Mouse (Mus musculus) heart, embryonic 10.5 days (tissue): ENCODE measurements around the gene Lztfl1. TPM values are rescaled to one million over a fixed set of nuclear protein-coding genes. Genes with fewer than 3 reads are reported as not detected.
A peak's percentile ranks its signal among the peaks of the same experiment; 100 is the strongest.
"Not testable (repeated sequence)": the region's sequence is repeated elsewhere in the genome, so short reads cannot be mapped to it uniquely, and the experiment has no call there.

ENCODE experiments used
- DNase-seq: peaks from one replicate; pipeline ENCODE4 v3.0.0-alpha.2; 2017; ENCODE audit warnings: low spot score
- H3K27ac ChIP-seq: fragments of 300-500 bp; sonication (generic); 2 replicates; pipeline ENCODE4 v1.5.1; 2016; ENCODE audit warnings: mild to moderate bottlenecking
- H3K27me3 ChIP-seq: fragments of 300-500 bp; sonication (generic); 2 replicates; pipeline ENCODE4 v1.6.1; 2016; ENCODE audit warnings: mild to moderate bottlenecking; ENCODE audit not compliant: poor library complexity, insufficient read depth, severe bottlenecking
- H3K36me3 ChIP-seq: fragments of 300-500 bp; sonication (generic); 2 replicates; pipeline ENCODE4 v1.6.1; 2016; ENCODE audit warnings: mild to moderate bottlenecking, moderate library complexity
- H3K4me1 ChIP-seq: fragments of 300-500 bp; sonication (generic); 2 replicates; pipeline ENCODE4 v1.6.1; 2016; ENCODE audit warnings: mild to moderate bottlenecking
- H3K4me3 ChIP-seq: fragments of 300-500 bp; sonication (generic); 2 replicates; pipeline ENCODE4 v1.5.1; 2016; ENCODE audit warnings: mild to moderate bottlenecking, moderate library complexity
- H3K9me3 ChIP-seq: fragments of 300-500 bp; sonication (generic); 2 replicates; pipeline ENCODE4 v1.6.1; 2016; ENCODE audit warnings: mild to moderate bottlenecking, moderate library complexity
- WGBS: fragments of 180-500 bp; shearing (Covaris S2); methylation state at CpG from one replicate; pipeline ENCODE4 v1.1.7; 2016; 5-methylcytosine and 5-hydroxymethylcytosine counted together
- polyA plus RNA-seq: library from polyadenylated mRNA; unstranded; fragments of >200 nt; fragmentation: Nextera tagmentation; extraction: Ambion mirVana; gene quantifications from 2 replicates; pipeline ENCODE4 v1.2.1, GENCODE M21; 2016

Lztfl1 gene
- 26.5 and 28.4 TPM in 2 replicates for polyA plus RNA-seq

DNA sequence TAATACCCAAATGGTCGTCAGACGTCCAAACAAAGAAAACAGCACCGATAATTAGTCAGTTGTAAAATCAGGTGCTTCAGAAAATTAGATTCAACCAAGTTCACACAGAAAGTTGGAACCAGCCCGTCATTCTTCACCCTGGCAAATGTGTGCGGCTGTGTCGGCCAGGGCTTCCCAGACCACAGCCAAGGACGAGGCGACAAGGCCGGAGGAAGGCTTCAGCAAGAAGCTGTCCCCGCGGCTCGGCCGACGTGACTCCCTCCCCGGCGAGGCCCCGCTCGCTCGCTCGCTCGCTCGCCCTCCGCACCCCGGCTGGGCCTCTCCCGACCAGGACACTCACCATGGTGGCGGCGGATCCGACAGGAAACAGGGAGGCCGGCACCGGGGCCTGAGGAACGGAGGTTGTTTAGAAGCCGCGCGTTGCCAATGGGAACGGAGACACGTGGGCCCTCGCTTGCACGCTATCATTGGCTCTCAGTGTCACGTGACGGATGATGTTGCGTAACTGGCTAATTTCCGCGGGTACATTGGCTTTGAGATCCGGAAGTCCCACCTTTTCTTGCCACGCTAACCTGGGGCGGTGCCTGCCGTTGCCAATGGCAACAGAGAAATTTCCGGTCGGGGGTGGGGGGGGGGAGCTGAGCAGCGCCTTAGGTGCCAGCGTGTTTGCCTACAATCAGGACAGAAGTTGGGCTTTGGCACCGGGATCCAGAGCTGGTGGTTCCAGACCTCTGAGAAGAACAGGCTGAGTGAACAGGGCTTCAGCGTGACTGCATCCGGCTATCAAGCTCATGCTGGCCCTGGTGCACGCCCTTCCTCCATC is at the start of gene Lztfl1:
Gene Lztfl1 (minus strand): TSS at position 512 of the 823 bp plus-strand sequence.
- WGBS: under 1% methylated on average over 55 of the region's 55 CpGs

DNA sequence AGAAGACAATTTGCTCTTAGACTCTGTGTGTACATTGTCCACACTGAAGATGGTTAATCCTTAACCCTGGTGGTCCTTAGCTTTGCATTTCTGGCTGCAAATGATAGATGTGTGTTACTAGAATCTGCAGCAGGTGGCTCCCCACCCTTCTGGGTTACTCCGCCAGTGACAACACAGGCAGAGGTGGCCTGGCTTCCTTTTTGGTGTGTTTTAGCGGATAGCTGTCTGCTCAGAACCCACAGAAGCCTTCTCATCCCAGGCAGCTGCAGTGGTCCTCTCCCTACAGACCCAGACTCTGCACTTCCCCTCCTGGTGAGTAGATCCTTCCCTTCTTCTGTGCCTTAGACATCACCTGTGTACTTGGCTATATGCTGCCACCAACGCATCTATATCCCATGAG is 49.5 kb upstream of the Lztfl1 start:
- no peaks in the 10 kb centered on the region for H3K36me3 ChIP-seq
- H3K27me3 ChIP-seq: no peaks in the 10 kb centered on the region
- H3K27ac ChIP-seq: no peak overlapping the region
- DNase-seq: no peak
- H3K4me1 ChIP-seq: no peaks in the 10 kb centered on the region
- no peaks in the 10 kb centered on the region for H3K9me3 ChIP-seq
- whole genome bisulfite sequencing: 79% methylated on average over 3 of the region's 3 CpGs
- H3K4me3 ChIP-seq: no peak overlapping the region

More for the DNA sequence above, at the start of gene Lztfl1:
- H3K4me1 ChIP-seq: peaks cover 7% of the 10 kb centered on the region; the same call in 1 of the 2 replicates
- peak; percentile 99 for DNase-seq
- H3K36me3 ChIP-seq: no peaks in the 10 kb centered on the region
- H3K27me3 ChIP-seq: no peaks in the 10 kb centered on the region
- H3K9me3 ChIP-seq: no peaks in the 10 kb centered on the region
- H3K27ac ChIP-seq: peak within 1 kb of the TSS; percentile 86
- peak within 1 kb of the TSS; percentile 88 for H3K4me3 ChIP-seq

DNA sequence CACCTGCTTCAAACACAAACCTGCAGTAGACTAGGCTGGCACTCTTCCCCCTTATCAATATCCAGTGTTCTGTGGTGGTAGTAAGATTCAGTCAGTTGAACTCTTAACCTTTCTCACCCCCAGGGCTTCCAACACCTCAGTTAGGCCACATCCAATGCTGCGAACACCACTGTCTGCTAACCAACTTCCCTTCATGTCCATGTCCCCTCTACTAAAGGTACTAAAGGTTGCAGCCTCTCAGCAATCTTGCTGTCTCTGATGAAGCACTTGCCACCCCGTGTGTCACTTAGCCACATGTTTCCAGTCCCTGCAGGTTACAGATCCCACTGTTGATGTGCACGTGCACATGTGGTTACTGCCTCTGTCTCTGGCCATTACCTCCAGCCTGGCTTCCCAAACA is 46.3 kb upstream of the Lztfl1 start:
- H3K4me1 ChIP-seq: no peaks in the 10 kb centered on the region
- no peak overlapping the region for H3K27ac ChIP-seq
- H3K4me3 ChIP-seq: no peak overlapping the region
- H3K9me3 ChIP-seq: no peaks in the 10 kb centered on the region
- no peaks in the 10 kb centered on the region for H3K27me3 ChIP-seq
- no peaks in the 10 kb centered on the region for H3K36me3 ChIP-seq
- WGBS: 69% methylated on average over 3 of the region's 3 CpGs
- no peak for DNase-seq

DNA sequence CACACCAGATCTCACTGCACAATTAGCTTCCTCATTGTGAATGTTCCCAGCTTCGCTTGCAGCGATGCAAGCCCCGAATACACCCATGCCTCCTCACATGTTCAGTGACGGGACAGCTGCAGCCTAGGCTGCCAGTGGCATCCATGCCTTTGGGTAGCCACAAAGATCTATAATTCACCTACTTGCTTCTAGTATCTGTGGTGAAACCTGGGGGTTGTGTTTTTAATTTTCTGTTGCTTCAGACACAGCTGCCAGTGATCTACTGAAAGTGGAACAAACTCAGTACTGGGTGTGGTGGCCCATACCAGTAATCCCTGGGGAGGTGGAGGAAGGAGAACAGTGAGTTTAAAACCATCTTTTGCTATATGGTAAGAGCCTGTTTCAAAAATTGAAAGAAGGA is 45.4 kb upstream of the Lztfl1 start:
- H3K27ac ChIP-seq: no peak overlapping the region
- no peak for DNase-seq
- no peaks in the 10 kb centered on the region for H3K27me3 ChIP-seq
- no peaks in the 10 kb centered on the region for H3K36me3 ChIP-seq
- no peaks in the 10 kb centered on the region for H3K4me1 ChIP-seq
- 92% methylated on average over 4 of the region's 4 CpGs for WGBS
- H3K9me3 ChIP-seq: no peaks in the 10 kb centered on the region
- no peak overlapping the region for H3K4me3 ChIP-seq

DNA sequence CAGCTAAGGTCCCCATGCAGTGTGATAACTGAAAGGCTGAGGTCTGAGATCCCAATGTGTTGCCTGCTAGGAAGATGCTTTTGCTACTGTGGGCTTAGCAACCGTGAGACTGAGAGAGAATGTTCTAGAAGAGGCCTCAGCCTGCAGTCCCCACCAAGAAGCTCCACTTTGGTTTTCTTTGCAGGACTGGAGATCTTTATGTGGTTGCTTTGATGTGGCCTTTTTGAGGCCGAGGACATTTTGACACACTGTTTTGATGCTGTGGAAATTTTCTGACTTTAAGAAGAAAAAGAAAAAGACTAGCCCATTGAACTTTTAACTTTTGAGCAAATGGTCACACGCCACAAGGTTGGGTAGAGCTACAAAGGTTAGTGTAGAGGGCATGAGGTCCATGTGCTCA is 43.3 kb upstream of the Lztfl1 start:
- Histone ChIP-seq H3K36me3 (no peaks in the 10 kb centered on the region), H3K9me3 (no peaks in the 10 kb centered on the region), H3K27me3 (no peaks in the 10 kb centered on the region), H3K27ac (no peak overlapping the region), H3K4me3 (no peak overlapping the region), H3K4me1 (no peaks in the 10 kb centered on the region)
- no peak for DNase-seq
- 82% methylated on average over 3 of the region's 3 CpGs for WGBS

DNA sequence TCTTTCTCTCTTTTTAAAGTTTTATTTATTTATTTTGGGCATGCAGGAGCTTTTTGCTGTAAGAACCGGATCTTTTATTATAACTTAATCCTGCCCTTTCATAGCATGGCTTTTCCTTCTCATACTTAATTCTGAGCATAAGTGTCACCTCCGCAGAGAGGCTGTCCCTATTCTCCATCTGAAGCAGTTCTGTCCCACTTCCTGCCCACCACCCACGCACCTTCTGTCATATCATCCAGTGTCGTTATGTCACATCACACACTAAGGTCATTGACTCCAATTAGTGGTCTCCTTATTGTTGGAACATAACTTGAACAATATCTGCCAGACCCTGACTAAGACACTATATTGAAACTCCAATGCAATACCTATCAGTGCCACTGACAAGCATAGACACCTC is 41.1 kb upstream of the Lztfl1 start:
- DNase-seq: no peak
- WGBS: 83% methylated on average over 4 of the region's 4 CpGs
- Histone ChIP-seq H3K27me3 (no peaks in the 10 kb centered on the region), H3K27ac (no peak overlapping the region), H3K4me3 (no peak overlapping the region), H3K4me1 (no peaks in the 10 kb centered on the region), H3K36me3 (no peaks in the 10 kb centered on the region), H3K9me3 (no peaks in the 10 kb centered on the region)

DNA sequence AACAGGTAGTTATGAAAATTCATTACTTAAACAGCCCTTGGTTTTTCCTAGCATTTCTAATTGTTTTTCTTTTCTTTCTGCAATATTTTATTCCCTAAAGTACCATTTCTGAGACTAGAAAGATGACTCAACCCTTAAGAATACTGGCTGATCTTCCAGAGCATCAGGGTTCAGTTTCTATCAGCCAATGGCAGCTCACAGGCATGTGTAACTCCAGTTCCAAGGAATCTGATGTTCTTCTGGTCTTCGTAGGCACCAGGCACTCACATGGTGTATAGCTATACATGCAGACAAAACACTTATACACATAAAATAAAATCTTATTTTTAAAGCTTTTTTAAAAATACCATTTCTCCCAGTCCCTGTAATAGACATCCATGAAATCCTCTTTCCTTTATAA is 40.7 kb upstream of the Lztfl1 start:
- Histone ChIP-seq H3K27me3 (no peaks in the 10 kb centered on the region), H3K36me3 (no peaks in the 10 kb centered on the region), H3K4me3 (no peak overlapping the region), H3K27ac (no peak overlapping the region), H3K4me1 (no peaks in the 10 kb centered on the region), H3K9me3 (no peaks in the 10 kb centered on the region)
- no peak for DNase-seq
- WGBS: 69% methylated on average over 1 of the region's 1 CpGs

DNA sequence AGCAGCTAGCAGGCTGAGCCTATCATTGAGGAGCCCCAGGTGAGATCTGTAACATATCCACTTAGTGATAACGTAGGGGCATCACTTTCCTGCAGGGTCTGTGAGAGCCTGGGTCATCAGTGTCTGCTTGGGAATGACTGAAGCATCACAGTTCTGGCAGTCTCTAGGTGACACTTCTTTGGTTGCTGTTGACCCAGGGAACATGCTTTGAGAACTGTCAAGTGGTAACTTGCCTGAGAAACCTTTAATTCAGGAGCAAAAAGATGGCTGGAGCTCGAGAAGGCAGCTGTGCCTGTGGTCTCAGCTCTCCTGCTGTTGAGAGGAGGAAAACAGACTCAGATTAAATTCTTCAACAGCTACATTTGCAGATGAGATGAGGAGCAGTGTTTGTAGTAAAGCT is 39.8 kb upstream of the Lztfl1 start:
- H3K27me3 ChIP-seq: no peaks in the 10 kb centered on the region
- H3K9me3 ChIP-seq: no peaks in the 10 kb centered on the region
- H3K4me3 ChIP-seq: no peak overlapping the region
- H3K4me1 ChIP-seq: no peaks in the 10 kb centered on the region
- H3K27ac ChIP-seq: no peak overlapping the region
- no peaks in the 10 kb centered on the region for H3K36me3 ChIP-seq
- no peak for DNase-seq
- WGBS: 54% methylated on average over 2 of the region's 2 CpGs

DNA sequence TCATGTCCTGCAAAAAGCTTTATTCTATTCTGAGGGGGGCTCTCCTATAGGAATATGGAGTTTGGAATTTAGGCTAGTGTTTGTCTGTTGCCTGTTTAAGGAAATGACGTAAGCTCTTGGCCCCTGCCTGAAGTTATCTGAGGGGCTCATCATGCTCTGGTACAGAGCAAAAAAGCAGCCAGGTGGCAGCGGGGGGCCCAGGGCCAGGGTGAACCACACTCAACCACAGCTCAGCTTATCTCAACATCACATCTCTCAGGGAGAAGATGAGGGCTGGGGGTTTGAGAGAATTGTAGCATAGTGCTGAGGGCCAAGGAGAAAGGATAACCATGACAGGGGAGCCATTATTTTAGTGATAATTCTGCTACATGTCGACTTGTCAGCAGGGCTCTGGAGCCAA is 39.3 kb upstream of the Lztfl1 start:
- WGBS: 70% methylated on average over 3 of the region's 3 CpGs

DNA sequence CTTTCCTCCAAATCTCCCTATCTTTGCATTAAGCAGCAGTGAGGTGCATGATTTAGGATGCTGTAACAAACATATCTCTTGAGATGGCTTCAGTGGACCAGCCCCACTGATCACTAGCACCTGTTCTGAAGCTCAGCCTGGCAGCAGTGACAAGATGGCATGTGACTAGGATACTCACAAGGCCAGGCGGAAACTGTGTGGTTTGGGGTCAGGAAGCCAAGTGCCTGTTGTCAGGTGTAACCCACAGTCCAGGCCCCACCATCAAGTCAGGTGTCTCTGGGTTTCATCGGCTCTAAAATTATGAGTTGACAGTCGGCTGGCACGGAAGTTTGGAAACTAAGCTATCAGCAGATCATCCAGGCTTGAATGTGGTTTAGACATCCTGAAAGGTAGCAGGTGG is 36.8 kb upstream of the Lztfl1 start:
- H3K4me3 ChIP-seq: no peak overlapping the region
- H3K36me3 ChIP-seq: no peaks in the 10 kb centered on the region
- H3K27ac ChIP-seq: no peak overlapping the region
- no peaks in the 10 kb centered on the region for H3K9me3 ChIP-seq
- DNase-seq: no peak
- WGBS: 86% methylated on average over 4 of the region's 4 CpGs
- no peaks in the 10 kb centered on the region for H3K4me1 ChIP-seq
- no peaks in the 10 kb centered on the region for H3K27me3 ChIP-seq

More for the DNA sequence above, 39.3 kb upstream of the Lztfl1 start:
- Histone ChIP-seq H3K4me1 (no peaks in the 10 kb centered on the region), H3K27me3 (no peaks in the 10 kb centered on the region), H3K4me3 (no peak overlapping the region), H3K36me3 (no peaks in the 10 kb centered on the region), H3K27ac (no peak overlapping the region), H3K9me3 (no peaks in the 10 kb centered on the region)
- DNase-seq: no peak

DNA sequence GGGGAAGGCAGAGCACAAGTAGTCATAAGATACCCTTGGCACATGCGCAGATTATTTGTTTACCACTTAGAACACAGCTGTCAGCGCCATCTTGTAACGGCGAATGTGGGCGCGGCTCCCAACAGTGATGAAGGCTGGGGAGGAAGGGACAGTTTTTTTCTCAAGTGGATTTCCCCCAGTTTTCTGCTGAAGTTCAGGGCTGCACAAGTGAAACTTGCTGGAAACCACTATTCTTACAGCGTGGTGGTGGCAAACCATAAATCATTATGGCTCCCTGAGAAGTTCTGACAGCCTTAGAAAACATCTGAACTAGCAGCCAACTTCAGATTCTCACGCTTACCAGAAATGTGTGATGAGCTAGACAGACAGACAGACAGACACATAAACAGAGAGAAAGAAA is 32.2 kb upstream of the Lztfl1 start:
- not testable (repeated sequence) for DNase-seq, H3K27me3 ChIP-seq, H3K4me1 ChIP-seq, H3K27ac ChIP-seq, H3K36me3 ChIP-seq, H3K9me3 ChIP-seq, H3K4me3 ChIP-seq
- WGBS: 94% methylated on average over 8 of the region's 8 CpGs

DNA sequence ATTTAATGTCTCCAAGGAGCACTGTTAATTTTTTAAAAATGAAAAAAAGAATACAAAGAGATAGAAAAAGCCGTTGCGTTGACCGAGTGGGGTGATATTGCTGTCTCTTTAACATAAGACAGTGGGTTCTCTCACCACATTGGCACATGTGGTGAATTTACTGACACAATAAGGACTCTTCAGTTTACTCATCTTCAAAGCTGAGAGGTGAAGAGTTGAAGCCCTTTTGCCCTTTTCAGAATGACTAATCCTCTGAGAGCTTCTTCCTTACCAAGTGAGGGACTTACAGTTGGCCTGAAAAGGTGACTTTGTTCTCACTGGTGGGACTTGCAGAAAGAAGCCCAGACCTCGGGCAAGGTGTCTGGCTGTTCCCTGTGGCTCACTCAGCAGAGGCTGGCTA is 23.3 kb upstream of the Lztfl1 start:
- Histone ChIP-seq H3K27me3 (no peaks in the 10 kb centered on the region), H3K4me3 (no peak overlapping the region), H3K27ac (no peak overlapping the region), H3K4me1 (no peaks in the 10 kb centered on the region), H3K36me3 (no peaks in the 10 kb centered on the region), H3K9me3 (no peaks in the 10 kb centered on the region)
- 90% methylated on average over 4 of the region's 4 CpGs for WGBS
- DNase-seq: no peak

DNA sequence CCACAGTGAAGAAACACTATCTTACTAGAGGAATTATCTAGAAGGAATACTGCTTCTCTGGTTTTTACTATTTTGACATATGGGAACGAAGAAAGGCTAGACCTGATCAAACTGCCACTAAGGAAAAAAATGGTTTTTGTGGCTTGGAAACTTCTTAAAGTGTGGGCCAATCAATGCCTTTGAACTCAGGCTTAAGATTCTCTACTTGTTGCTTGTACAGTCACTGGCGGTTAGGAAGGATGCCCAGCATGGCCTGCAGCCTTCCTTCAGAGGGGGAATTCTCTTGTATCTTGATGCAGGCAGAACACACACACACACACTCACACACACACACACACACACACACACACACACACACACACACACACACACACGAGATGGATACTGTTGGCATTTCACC is 16.6 kb upstream of the Lztfl1 start:
- Histone ChIP-seq H3K4me3 (no peak overlapping the region), H3K27me3 (no peaks in the 10 kb centered on the region)
- WGBS: 76% methylated on average over 3 of the region's 3 CpGs

DNA sequence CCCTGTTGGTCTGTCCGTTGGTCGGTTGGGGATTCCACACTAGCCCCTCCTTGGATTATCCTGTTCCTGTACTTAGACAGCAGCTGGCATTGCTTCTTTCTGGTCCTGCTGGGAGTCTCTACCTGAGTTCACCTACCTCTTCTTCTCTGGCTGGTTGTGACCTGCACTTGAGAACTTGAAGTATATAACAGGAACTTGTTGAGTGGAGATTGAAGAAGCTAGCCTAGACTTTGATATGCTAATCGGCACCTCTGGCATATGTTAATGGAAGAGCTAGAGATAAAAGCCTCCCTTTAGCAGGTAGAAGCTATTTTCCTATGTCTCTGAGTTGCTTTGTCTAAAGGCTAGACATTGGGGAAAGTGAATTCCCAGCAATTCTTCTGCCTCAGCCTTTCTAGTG is 13.8 kb upstream of the Lztfl1 start:
- no peaks in the 10 kb centered on the region for H3K9me3 ChIP-seq
- 61% methylated on average over 3 of the region's 3 CpGs for WGBS
- H3K4me1 ChIP-seq: no peaks in the 10 kb centered on the region
- H3K27me3 ChIP-seq: no peaks in the 10 kb centered on the region
- H3K27ac ChIP-seq: no peak overlapping the region
- no peak for DNase-seq
- no peak overlapping the region for H3K4me3 ChIP-seq
- H3K36me3 ChIP-seq: no peaks in the 10 kb centered on the region

More for the DNA sequence above, 16.6 kb upstream of the Lztfl1 start:
- Histone ChIP-seq H3K36me3 (no peaks in the 10 kb centered on the region), H3K27ac (no peak overlapping the region), H3K4me1 (no peaks in the 10 kb centered on the region), H3K9me3 (no peaks in the 10 kb centered on the region)
- DNase-seq: no peak
